Mouse (Mus musculus): ENCODE data around the gene Stx8. TPM values are rescaled to one million over a fixed set of nuclear protein-coding genes. Genes with fewer than 3 reads are reported as not detected.

Stx8 gene
- polyA plus RNA-seq, 1 experiment from 2014 or later: 58.2 TPM

Small RNA genes within 50 kb of the gene (microRNA-seq; reads per million reads assigned to microRNA genes)
- gene Mir6406: not detected

Other genes with a start within 250 kb of the Stx8 start
- gene Glp2r, start 195.0 kb upstream of the Stx8 start, polyA plus RNA-seq (2016; fragmentation: Nextera tagmentation; extraction: Ambion mirVana): not detected in 2 replicates
- not detected in 2 replicates for gene Gsg1l2, start 191.6 kb upstream of the Stx8 start, polyA plus RNA-seq (2016; fragmentation: Nextera tagmentation; extraction: Ambion mirVana)
- gene Dhrs7c, start 168.0 kb upstream of the Stx8 start, polyA plus RNA-seq (2016; fragmentation: Nextera tagmentation; extraction: Ambion mirVana): 1.1 and 1.3 TPM in 2 replicates
- gene Usp43, start 44.0 kb upstream of the Stx8 start, polyA plus RNA-seq (2016; fragmentation: Nextera tagmentation; extraction: Ambion mirVana): 0.60 TPM in 2 replicates
- 0.18 and 0.27 TPM in 2 replicates for gene Cfap52, start 542 bp upstream of the Stx8 start, polyA plus RNA-seq (2016; fragmentation: Nextera tagmentation; extraction: Ambion mirVana)